ENCODE assay signal across 18 mouse cellular contexts in the genomic region with DNA sequence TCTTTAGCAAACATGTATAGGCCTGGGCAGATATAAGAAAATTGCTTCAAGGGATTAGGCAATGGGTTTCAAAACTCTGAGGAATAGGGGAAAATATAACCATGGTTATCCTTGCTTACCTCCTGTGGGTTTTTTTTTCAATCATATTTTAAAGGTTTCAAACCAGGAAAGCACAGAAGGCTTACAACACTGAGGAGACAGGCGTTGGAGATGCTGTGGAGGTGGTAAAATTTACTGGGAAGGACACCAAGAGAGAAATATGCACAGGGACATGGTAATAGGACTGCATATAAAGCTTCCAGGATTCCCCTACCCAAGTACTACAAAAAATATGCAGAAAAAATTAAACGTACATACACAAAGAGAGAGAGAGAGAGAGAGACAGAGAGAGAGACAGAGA.
"Had no signal": no experiment of that assay in that cellular context is flagged by ENCODE, and none has a peak within 500 bp of the region (broad histone marks: within the 10 kb centered on the region; RNA-seq: fewer than 3 reads in every experiment).

No protein-coding gene starts in this region.

- DNase-seq: liver, postnatal 0 days; lung, adult 2 months; lung, postnatal 14 days; lung, postnatal 36 days; right cerebral cortex, postnatal 14 days; thymus, adult 18-20 months; thymus, postnatal 25 days; thymus, postnatal 4 days had no signal

- H3K4me3 ChIP-seq: liver, embryonic 15.5 days; lung, embryonic 15.5 days; megakaryocyte, embryonic 14.5 days; midbrain, embryonic 13.5 days; midbrain, embryonic 15.5 days; neural tube, embryonic 12.5 days; stomach, embryonic 15.5 days had no signal

- ATAC-seq: liver, postnatal 0 days; lung, postnatal 0 days; midbrain, embryonic 13.5 days; midbrain, embryonic 15.5 days had no signal

- H3K27ac ChIP-seq: liver, embryonic 15.5 days; lung, embryonic 15.5 days; macrophage; midbrain, embryonic 13.5 days; midbrain, embryonic 15.5 days; neural tube, embryonic 12.5 days; stomach, embryonic 15.5 days; stomach, postnatal 0 days had no signal
